Mouse (Mus musculus) liver, postnatal 0 days (tissue): Measurements from ENCODE around the gene Unk.

Experiments
- CTCF ChIP-seq: sonication (generic); IDR thresholded peaks from 2 replicates; pipeline ENCODE4 v1.5.1; 2016; ENCODE audit warnings: antibody characterized with exemption, low read depth
- EP300 ChIP-seq: IDR thresholded peaks from 2 replicates; pipeline ENCODE4 v1.6.1; 2016; ENCODE audit warnings: antibody characterized with exemption, low read depth, mild to moderate bottlenecking

- TF ChIP-seq EP300 = no peak
- no peak for TF ChIP-seq CTCF
Observed at GRCm38 (mm10) chr11:116065345-116065744, 35.2 kb downstream of the Unk start.
